Mouse (Mus musculus): ENCODE results near the gene Cmip.

Cmip gene

GRCm38 (mm10) chr8:117299204-117299603, 42.3 kb downstream of the Cmip start:
- DNase-seq: no peak

GRCm38 (mm10) chr8:117300188-117300587, 43.3 kb downstream of the Cmip start:
- no peak for DNase-seq

DNA sequence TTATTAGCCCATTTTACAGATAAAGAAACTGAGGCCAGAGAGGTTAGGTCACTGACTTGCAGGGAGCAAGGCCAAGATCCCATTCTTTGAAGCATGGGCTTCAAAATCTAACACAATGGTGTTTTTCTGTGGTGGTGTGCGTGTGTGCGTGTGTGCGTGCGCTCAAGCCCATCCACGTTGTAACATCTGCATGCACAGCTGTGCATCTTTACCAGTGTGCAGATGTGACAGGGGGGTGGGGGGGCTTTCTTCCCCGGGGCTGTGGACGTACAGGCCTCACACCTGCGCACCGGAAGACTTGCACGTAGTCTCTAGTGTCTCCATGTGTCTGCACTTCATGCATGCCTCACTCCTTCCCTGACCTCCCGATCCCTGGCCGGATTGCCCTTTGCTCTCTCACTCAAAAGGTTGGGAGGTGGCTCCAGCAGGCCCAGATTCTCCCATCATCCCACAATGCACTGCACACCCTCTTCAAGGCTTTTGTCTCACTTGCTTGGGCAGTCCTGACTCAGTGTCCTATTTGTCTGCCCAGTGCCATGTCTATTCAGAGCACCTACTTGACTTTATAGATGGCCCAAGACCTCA, 44.7 kb downstream of the Cmip start:
- no peak for DNase-seq

GRCm38 (mm10) chr8:117302072-117302471, 45.2 kb downstream of the Cmip start:
- DNase-seq: no peak

- DNase-seq: no peak
Measured at GRCm38 (mm10) chr8:117303666-117304065, 46.8 kb downstream of the Cmip start.

DNA sequence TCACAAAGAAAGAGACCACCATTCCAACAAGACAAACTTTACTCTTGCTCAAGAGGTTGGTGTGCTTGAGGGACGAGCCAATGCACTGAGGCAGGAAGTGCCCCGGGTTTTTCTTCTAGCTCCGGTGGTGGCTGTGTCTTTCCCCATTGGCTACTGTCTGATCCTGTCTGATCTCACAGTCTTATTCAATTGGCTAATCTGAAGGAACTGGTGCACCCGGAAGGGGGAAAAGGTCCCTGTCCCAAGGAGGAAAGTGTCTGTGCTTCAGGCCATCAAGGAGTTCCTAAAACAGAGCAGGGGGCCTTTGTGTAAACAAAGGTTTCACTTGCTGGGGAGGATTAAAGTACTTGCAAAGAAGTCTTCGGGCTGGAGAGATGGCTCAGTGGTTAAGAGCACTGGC, 48.5 kb downstream of the Cmip start:
- peak; percentile 40 to 57 for DNase-seq

DNA sequence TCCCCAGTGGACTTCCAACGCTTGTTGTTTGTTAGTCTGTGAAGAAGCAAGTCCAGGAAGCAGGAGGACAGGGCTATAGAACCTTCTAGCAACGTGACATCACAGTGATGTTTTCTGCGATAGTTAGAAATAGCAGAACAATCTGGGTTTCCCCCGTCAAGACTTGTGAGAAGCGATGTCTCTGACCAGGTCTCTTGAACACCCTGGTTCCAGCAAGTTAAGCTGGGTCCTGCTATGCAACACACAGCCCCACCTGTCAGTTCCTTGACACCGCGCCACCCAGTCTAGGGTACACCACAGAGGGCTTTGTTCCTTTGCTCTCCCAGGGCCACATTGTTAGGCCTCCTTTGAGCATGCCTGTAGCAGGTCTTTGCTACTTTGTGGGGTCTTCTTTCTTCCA, 49.9 kb downstream of the Cmip start:
- DNase-seq: no peak

DNA sequence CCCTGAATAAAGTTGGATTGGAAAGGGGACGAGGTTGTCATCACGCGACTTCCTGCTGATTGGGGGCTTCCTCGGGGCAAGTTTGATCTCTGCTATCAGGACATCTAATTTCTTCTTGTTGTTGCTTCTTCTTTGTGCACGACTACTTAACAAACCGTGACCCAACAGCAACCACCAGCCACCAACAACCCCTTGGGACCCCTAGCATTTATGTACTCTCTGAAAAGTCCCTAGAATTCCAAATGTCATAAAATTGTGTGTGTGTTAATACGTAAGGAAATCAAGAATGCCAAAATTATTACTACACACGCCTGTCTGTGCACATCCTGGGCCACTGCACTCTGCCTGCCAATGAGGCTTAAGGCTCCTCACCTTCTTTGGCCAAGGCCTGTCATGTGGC, 50.4 kb downstream of the Cmip start:
- no peak for DNase-seq

DNA sequence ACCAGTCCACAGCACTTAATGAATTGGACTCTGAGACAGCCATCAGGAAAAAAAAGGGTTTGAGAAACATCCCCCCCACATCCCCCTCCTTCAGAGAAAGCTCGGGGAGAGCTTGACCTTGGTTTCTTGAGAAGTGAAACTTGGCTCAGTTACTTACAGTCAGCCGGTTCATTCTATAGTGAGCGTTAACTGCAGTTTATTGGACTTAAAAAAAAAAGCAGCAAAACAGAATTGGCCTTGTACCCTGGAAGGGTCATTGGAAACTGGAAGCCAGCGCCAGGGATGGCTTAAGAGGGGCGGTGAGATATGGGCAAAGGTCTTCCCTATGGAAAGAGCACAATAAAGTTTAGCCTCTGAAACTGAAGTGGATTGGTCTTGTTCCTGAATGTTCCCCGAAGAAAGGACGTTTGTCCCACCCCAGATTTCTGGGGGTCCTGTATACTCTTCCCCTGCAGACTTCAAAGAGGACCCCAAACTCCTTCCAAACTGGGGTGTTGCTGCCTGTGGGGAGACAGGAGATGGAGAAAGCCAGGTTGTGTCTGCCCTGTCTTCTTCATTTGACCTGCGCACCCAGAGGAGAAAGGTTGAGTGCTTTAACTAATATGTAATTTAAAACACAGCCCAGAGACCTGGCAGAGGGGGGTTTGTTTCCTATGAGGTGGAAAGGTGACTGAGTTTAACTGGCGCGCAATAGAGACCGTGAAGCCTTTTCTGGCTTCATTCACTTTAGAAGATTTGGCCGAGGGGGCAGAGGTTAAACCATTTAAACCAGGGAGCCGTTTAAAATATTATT, 51.6 kb downstream of the Cmip start:
- DNase-seq: no peak

DNA sequence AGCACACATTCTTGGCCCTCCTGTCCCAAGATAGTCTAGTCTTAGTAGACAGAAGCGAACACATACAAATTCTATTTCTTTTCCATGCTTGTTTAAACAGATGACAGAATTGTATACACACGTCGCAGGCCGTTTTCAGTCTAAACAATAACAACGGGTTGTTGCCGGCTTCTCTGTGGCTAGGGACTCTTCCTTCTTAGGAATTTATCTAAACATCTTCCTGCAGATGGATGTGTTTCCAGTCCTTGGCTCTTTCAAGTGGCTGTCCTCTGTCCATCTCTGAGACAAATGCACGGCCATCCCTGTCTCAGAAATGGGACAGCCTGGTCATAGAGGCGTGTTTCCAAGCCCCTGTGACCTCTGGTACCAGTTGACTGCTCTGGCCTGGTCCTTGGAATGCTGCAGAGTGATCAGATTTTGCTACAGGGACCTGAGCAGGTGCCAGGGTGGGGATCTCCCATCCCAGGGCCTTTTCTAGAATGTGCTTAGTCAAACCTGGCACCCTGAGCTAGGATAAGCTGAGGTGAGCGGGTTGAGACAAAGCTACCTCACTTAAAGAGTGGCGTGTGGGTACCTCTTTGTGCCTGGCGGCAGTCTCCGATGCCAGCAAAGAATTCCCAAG, 52.9 kb downstream of the Cmip start:
- no peak for DNase-seq

DNA sequence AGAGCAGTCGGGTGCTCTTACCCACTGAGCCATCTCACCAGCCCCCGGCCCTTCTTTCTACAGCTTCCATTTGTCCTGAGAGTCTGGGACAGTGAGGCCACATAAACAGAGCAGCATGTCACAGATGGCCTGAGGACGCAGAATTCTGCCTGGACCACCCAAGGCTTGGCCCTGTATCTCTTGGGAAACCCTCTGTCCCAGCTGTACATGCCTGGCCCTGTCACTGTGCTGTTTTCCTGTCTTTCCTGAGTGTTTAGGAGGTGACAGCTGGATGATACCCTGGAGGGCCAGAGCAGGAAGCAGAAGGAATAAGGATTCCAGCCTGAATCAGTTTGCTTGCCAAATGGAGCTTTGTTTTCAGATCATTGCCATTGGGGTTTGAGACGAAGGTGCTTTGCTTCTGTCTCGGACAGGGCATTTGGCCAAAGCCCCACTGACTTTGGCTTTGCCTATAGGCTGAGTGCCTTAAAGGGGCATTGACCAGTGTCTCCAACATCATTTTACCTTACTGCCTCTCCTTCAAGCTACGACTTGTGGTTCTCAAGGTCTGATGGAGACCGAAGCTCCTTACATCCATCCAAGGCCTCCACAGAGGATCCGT, 54.2 kb downstream of the Cmip start:
- no peak for DNase-seq

DNA sequence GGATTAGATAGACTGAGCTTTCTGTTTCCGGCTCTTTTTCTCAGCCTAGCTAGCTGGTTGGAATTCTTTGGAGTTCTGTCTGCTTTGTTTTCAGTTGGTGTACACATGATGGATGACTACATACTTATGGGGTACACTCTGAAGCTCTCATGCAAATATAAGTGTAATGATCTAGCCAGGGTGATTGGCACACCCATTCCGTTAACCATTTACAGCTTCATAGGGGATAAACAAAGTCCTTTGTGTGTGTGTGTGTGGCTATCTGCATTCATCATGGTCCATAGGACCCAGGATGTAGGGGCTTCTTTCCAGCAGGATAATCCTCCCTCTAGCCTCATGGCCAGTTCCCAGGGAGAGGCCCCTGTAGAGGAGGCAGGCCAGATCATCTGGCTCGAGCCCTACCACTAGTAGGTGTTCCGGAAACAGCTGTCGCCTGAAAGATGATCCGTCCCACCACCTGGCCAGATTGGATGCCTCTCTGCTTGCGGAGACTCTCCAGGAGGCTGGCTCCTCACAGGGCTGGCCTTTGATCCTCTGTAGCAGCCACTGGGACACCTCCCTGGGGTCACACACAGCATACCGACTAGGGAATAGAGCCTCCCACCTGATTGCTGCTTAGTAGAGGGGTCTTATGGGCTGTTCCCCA, 57.6 kb downstream of the Cmip start:
- DNase-seq: no peak

GRCm38 (mm10) chr8:117315727-117316126, 58.9 kb downstream of the Cmip start:
- no peak for DNase-seq

GRCm38 (mm10) chr8:117317478-117317877, 60.6 kb downstream of the Cmip start:
- DNase-seq: no peak

GRCm38 (mm10) chr8:117318911-117319826, 62.3 kb downstream of the Cmip start:
- DNase-seq: no peak

GRCm38 (mm10) chr8:117320616-117321015, 63.8 kb downstream of the Cmip start:
- no peak for DNase-seq

DNA sequence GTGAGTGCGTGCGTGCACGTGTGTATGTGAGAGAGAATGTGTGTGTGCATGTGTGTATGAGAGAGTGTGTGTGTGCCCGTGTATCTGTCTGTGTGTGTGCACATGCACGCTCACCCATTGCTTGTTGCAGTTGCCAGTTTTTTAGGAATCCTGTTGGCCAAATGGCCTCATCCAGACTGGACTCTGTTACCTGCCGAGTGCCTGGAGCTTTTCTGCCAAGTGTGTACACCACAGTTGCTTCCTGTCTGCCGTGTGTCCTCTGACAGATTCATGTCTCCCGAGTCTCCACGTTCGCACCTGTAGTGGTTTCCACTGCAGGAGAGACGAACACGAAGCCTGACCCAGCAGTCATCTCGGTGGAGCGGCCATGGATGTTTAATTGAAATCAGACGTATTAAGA, 64.4 kb downstream of the Cmip start:
- no peak for DNase-seq

DNA sequence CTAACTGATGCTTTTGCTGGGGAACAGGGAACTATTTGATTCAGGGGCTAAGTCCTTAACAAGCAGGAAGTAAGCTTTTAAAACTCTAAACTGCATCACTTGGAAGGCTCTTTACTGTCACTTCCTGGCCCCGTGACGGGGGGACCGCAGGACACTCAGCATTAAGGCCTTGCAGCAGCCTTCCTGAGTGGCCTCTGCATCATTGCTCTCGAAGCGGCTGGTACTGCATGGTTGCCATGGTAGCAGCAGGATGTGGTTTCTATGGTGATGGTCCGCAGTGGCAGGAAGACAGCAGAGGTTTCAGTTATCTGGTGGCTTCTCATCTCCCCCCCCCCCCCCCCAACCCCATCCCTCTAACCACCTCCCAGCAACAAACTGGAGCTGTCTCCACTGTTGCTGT, 65.2 kb downstream of the Cmip start:
- DNase-seq: peak; percentile 53 to 73

GRCm38 (mm10) chr8:117322715-117323310, 65.9 kb downstream of the Cmip start:
- DNase-seq: no peak

DNA sequence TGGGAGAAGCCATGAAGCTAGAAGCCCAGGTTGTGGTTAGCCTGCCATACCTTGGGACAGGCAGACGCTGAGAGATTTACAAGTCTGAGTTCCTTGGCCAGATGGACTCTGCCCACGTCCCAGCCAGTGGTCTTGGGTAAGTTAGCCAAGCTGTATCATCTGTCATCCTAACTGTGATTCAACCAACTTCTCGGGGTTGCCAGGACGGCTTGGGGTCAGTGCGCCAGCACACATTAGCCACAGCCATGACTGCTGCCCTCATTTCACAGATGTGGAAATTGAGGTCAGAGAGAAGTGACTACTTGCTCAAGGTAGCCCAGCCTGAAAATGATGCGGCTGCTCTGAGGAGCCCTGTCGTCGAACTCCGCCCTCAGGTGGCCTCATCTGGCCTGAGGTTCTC, 68.0 kb downstream of the Cmip start:
- no peak for DNase-seq

GRCm38 (mm10) chr8:117326735-117327134, 69.9 kb downstream of the Cmip start:
- DNase-seq: no peak

DNA sequence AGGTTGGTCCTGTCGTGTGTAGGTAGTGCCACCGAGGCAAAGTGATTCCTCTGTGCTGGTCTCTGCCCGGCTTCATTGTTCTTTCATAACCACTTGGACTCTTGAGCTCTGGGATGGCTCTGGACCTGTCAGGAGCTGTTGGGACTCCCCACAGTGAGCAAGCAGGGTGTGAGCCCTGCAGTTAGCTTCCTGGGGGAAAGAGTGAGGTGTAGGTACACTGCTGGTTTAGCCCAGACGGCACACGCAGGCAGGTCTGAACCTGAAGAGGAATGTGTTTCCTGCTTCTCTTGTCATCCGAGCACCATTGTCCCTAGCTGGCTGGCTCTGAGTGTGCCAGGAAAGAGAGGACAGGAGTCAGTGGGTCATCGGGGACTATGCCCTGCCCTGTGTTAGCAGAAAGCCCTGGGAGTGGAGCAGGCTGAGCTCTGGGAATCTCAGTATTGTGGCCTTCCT, 70.5 kb downstream of the Cmip start:
- DNase-seq: no peak
